Mouse (Mus musculus) thymus, postnatal 36 days (tissue): ENCODE data around the gene Zfp467.

Experiments
- DNase-seq, 2 experiments: peaks; one replicate each; pipeline ENCODE4 v3.0.0; 2022; ENCODE audit warnings: mixed read lengths in 2 of 2

The Zfp467 gene

GRCm38 (mm10) chr6:48439654-48440053 is 6.0 kb downstream of the Zfp467 start:
- DNase-seq, result no peak

- DNase-seq, result no peak
Measured at GRCm38 (mm10) chr6:48438475-48439125, 7.0 kb downstream of the Zfp467 start.

- no peak for DNase-seq
Measured at GRCm38 (mm10) chr6:48437679-48438376, 7.8 kb downstream of the Zfp467 start.

GRCm38 (mm10) chr6:48435706-48436349 is 9.8 kb downstream of the Zfp467 start:
- no peak for DNase-seq

GRCm38 (mm10) chr6:48435111-48435510 is 10.5 kb downstream of the Zfp467 start:
- no peak for DNase-seq

GRCm38 (mm10) chr6:48434651-48435050 is 11.0 kb downstream of the Zfp467 start:
- no peak for DNase-seq

GRCm38 (mm10) chr6:48432893-48433816 is 12.5 kb downstream of the Zfp467 start:
- DNase-seq, result no peak

GRCm38 (mm10) chr6:48430748-48431147 is 14.9 kb downstream of the Zfp467 start:
- no peak for DNase-seq

GRCm38 (mm10) chr6:48428769-48429557 is 16.7 kb downstream of the Zfp467 start:
- no peak for DNase-seq

GRCm38 (mm10) chr6:48426956-48427355 is 18.7 kb downstream of the Zfp467 start:
- no peak for DNase-seq

GRCm38 (mm10) chr6:48424074-48424473 is 21.6 kb downstream of the Zfp467 start:
- no peak for DNase-seq

GRCm38 (mm10) chr6:48423336-48423735 is 22.3 kb downstream of the Zfp467 start:
- no peak for DNase-seq

- no peak for DNase-seq
Measured at GRCm38 (mm10) chr6:48420647-48421046, 25.0 kb downstream of the Zfp467 start.

- no peak for DNase-seq
Measured at GRCm38 (mm10) chr6:48416486-48416885, 29.1 kb downstream of the Zfp467 start.

GRCm38 (mm10) chr6:48415636-48416035 is 30.0 kb downstream of the Zfp467 start:
- DNase-seq, result no peak

GRCm38 (mm10) chr6:48414886-48415285 is 30.7 kb downstream of the Zfp467 start:
- DNase-seq, result no peak

GRCm38 (mm10) chr6:48413081-48413480 is 32.5 kb downstream of the Zfp467 start:
- DNase-seq, result no peak

- DNase-seq, result no peak
Measured at GRCm38 (mm10) chr6:48412662-48413061, 33.0 kb downstream of the Zfp467 start.

GRCm38 (mm10) chr6:48412147-48412546 is 33.5 kb downstream of the Zfp467 start:
- no peak for DNase-seq

GRCm38 (mm10) chr6:48411193-48412092 is 34.2 kb downstream of the Zfp467 start:
- no peak for DNase-seq

- no peak for DNase-seq
Measured at GRCm38 (mm10) chr6:48410551-48410950, 35.1 kb downstream of the Zfp467 start.
